8 mouse cellular contexts compared by ENCODE assay signal in genomic region chr13:24253989-24254388, GRCm38 (mm10). TPM values are rescaled to one million over a fixed set of nuclear protein-coding genes. Genes with fewer than 3 reads are reported as not detected.
DNase-seq lines count a peak whose midpoint lies in the region; ATAC-seq and TF ChIP-seq lines count a peak whose summit lies in the region.

No protein-coding gene starts in this region.

- no peak overlapping the region for H3K9ac ChIP-seq in heart, embryonic 16.5 days (ENCODE audit: low read length)
- no peak overlapping the region for H3K9ac ChIP-seq in midbrain, postnatal 0 days (replicated peaks; ENCODE audit: low read length, poor library complexity, severe bottlenecking)

- H3K27me3 ChIP-seq in heart, embryonic 16.5 days (ENCODE audit: control insufficient read depth, insufficient read depth, low read length): no peaks in the 10 kb centered on the region
- no peaks in the 10 kb centered on the region for H3K27me3 ChIP-seq in midbrain, postnatal 0 days (ENCODE audit: insufficient read depth, low read length)

- no peak overlapping the region for H3K4me2 ChIP-seq in heart, embryonic 16.5 days (ENCODE audit: low read depth, low read length)
- H3K4me2 ChIP-seq in midbrain, postnatal 0 days (ENCODE audit: low read depth, low read length, poor library complexity, severe bottlenecking): no peak overlapping the region

- TF ChIP-seq CTCF in midbrain, postnatal 0 days (IDR thresholded peaks at IDR 0.05): peak; percentile 69

- WGBS in heart, embryonic 16.5 days: 10% methylated on average over 2 of the region's 2 CpGs
- 28% methylated on average over 2 of the region's 2 CpGs for WGBS in midbrain, postnatal 0 days

- peaks cover 9% of the 10 kb centered on the region for H3K4me1 ChIP-seq in heart, embryonic 16.5 days (ENCODE audit: control insufficient read depth, insufficient read depth, low read length)
- H3K4me1 ChIP-seq in midbrain, postnatal 0 days (ENCODE audit: insufficient read depth, low read length): no peaks in the 10 kb centered on the region

- no peaks in the 10 kb centered on the region for H3K9me3 ChIP-seq in heart, embryonic 16.5 days (replicated peaks; ENCODE audit: control insufficient read depth, low read length)
- H3K9me3 ChIP-seq in midbrain, postnatal 0 days (ENCODE audit: low read length): no peaks in the 10 kb centered on the region

- ATAC-seq in heart, embryonic 16.5 days (replicated peaks; ENCODE audit: extremely low read depth, insufficient read depth, low FRiP score): peak; percentile 78
- ATAC-seq in midbrain, postnatal 0 days (ENCODE audit: low FRiP score): peak; percentile 68; the same call in 1 of the 2 replicates

- no peak overlapping the region for H3K27ac ChIP-seq in heart, embryonic 16.5 days (ENCODE audit: low read length)
- H3K27ac ChIP-seq in midbrain, postnatal 0 days (ENCODE audit: low read depth, low read length): no peak overlapping the region

- no peaks in the 10 kb centered on the region for H3K36me3 ChIP-seq in heart, embryonic 16.5 days (ENCODE audit: control insufficient read depth, insufficient read depth)
- no peaks in the 10 kb centered on the region for H3K36me3 ChIP-seq in midbrain, postnatal 0 days (ENCODE audit: insufficient read depth, low read length)

- DNase-seq in left cerebral cortex, adult 18-20 months (ENCODE audit: low spot score in 2 of 2): peak; percentile 35 to 47
- no peak for DNase-seq in left cerebral cortex, adult 11 months (ENCODE audit: low spot score)
- DNase-seq in NIH3T3 (ENCODE audit: low read depth): peak; percentile 53
- DNase-seq in embryo, embryonic 11 days: peak; percentile 63
- peak; percentile 47 for DNase-seq in layer of hippocampus, adult 9-11 months
- peak; percentile 64 for DNase-seq in midbrain, postnatal 0 days (ENCODE audit: low spot score)
- no peak for DNase-seq in T-cell, adult 2 months (ENCODE audit: low spot score)

- H3K4me3 ChIP-seq in heart, embryonic 16.5 days (ENCODE audit: low read length): no peak overlapping the region
- H3K4me3 ChIP-seq in midbrain, postnatal 0 days (ENCODE audit: low read depth, low read length): no peak overlapping the region

RNA-seq across cellular contexts. Expression of gene Carmil1, which starts 26.6 kb away (rescaled TPM):
- total RNA-seq in left cerebral cortex, adult 18-20 months (2021): 10 to 100 TPM; 29.1 to 29.2 TPM
- polyA plus RNA-seq in heart, embryonic 16.5 days (2015; fragmentation: Nextera tagmentation; extraction: Ambion mirVana): 8.4 and 9.7 TPM in 2 replicates
- 47.6 and 56.8 TPM in 2 replicates for total RNA-seq in midbrain, postnatal 0 days (2014; rRNA removed)
- polyA plus RNA-seq in midbrain, postnatal 0 days (2015; fragmentation: Nextera tagmentation; extraction: Ambion mirVana): 38.5 and 40.7 TPM in 2 replicates

Comparison
In these comparisons a context has a peak if more than half of its experiments do, and no peak if none do; other contexts are left out.
1. DNase-seq: peak in left cerebral cortex, adult 18-20 months (2 of 2), NIH3T3 (single experiment), embryo, embryonic 11 days (single experiment), layer of hippocampus, adult 9-11 months (single experiment) and midbrain, postnatal 0 days (single experiment); none in left cerebral cortex, adult 11 months (single experiment) and T-cell, adult 2 months (single experiment).